In the genomic region with DNA sequence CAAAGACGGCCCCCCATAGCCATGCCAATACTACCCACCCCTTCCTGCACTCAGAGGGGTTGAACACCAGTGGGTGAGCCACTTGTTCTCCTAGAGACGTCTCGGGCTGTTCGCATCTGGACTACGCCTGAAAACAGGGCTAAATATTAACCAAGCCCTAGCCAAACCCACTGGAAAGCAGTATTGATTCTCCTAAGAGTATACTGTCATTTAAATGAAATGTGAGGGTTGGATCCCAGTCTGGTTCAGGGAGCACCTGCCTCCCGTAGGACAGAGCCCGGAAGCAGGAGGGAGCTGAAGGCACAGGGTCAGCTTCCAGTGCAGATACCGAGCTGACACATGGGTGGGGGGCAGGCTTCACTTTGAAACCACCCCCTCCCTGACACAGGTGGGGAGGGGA, we compare ENCODE assay signal across 23 mouse cellular contexts. TPM values are rescaled to one million over a fixed set of nuclear protein-coding genes. Genes with fewer than 3 reads are reported as not detected.
DNase-seq lines count a peak whose midpoint lies in the region; ATAC-seq and TF ChIP-seq lines count a peak whose summit lies in the region.
"Had no signal": no experiment of that assay in that cellular context is flagged by ENCODE, and none has a peak within 500 bp of the region (broad histone marks: within the 10 kb centered on the region; RNA-seq: fewer than 3 reads in every experiment).

No protein-coding gene starts in this region.

- H3K36me3 ChIP-seq in forebrain, embryonic 15.5 days = no peaks in the 10 kb centered on the region
- 0 out of 2 replicates have a peak, but pooled peaks cover 7% of the 10 kb centered on the region for H3K36me3 ChIP-seq in forebrain, embryonic 14.5 days (ENCODE audit: control insufficient read depth, insufficient read depth, low read length)
- no peaks in the 10 kb centered on the region for H3K36me3 ChIP-seq in liver, embryonic 11.5 days (ENCODE audit: control insufficient read depth, insufficient read depth, low read length)
- no peaks in the 10 kb centered on the region for H3K36me3 ChIP-seq in liver, postnatal 0 days (replicated peaks; ENCODE audit: insufficient read depth, low read length)
- no peaks in the 10 kb centered on the region for H3K36me3 ChIP-seq in hindbrain, postnatal 0 days (ENCODE audit: insufficient read depth, low read length)
- H3K36me3 ChIP-seq: midbrain, embryonic 10.5 days; neural tube, embryonic 15.5 days had no signal

- DNase-seq in forebrain, embryonic 14.5 days (ENCODE audit: low spot score) = no peak
- no peak for DNase-seq in liver, embryonic 11.5 days (ENCODE audit: low spot score)
- DNase-seq in liver, postnatal 0 days = peak; percentile 18
- peak; percentile 34 for DNase-seq in yolk sac, embryonic 10.5 days (ENCODE audit: low spot score)
- no peak for DNase-seq in hindbrain, postnatal 0 days (ENCODE audit: low spot score)
- no peak for DNase-seq in urinary bladder, postnatal 4 days (ENCODE audit: low spot score in 2 of 2)
- DNase-seq: adrenal gland, postnatal 10 days; cerebellum, adult 2 months; cerebellum, postnatal 36 days; gastrocnemius, postnatal 14 days; heart, adult 11 months; kidney, adult 8-10 months; kidney, postnatal 14 days; right cerebral cortex, adult 18-20 months; right cerebral cortex, postnatal 4 days had no signal

- TF ChIP-seq EP300 in liver, postnatal 0 days (IDR thresholded peaks at IDR 0.05; ENCODE audit: low read depth) = no peak

- H3K9me3 ChIP-seq in forebrain, embryonic 15.5 days = no peaks in the 10 kb centered on the region
- no peaks in the 10 kb centered on the region for H3K9me3 ChIP-seq in forebrain, embryonic 14.5 days (replicated peaks; ENCODE audit: control insufficient read depth, low read length)
- H3K9me3 ChIP-seq in liver, embryonic 11.5 days (ENCODE audit: control insufficient read depth, low read length) = no peaks in the 10 kb centered on the region
- no peaks in the 10 kb centered on the region for H3K9me3 ChIP-seq in liver, postnatal 0 days (ENCODE audit: low read length)
- no peaks in the 10 kb centered on the region for H3K9me3 ChIP-seq in hindbrain, postnatal 0 days (ENCODE audit: low read length)
- H3K9me3 ChIP-seq: forebrain, embryonic 13.5 days; midbrain, embryonic 10.5 days; neural tube, embryonic 15.5 days had no signal

- no peak overlapping the region for H3K4me2 ChIP-seq in forebrain, embryonic 15.5 days (replicated peaks)
- H3K4me2 ChIP-seq in forebrain, embryonic 14.5 days (ENCODE audit: low read length) = no peak overlapping the region
- H3K4me2 ChIP-seq in liver, embryonic 11.5 days = no peak overlapping the region
- H3K4me2 ChIP-seq in liver, postnatal 0 days (ENCODE audit: low read depth, low read length) = peak overlapping the region; percentile 54
- H3K4me2 ChIP-seq in hindbrain, postnatal 0 days (ENCODE audit: low read depth, low read length) = no peak overlapping the region
- H3K4me2 ChIP-seq: forebrain, embryonic 13.5 days; heart, embryonic 11.5 days; neural tube, embryonic 15.5 days had no signal

- no peak for TF ChIP-seq CTCF in liver, postnatal 0 days (IDR thresholded peaks at IDR 0.05; ENCODE audit: low read depth)
- TF ChIP-seq CTCF in hindbrain, postnatal 0 days (IDR thresholded peaks at IDR 0.05; ENCODE audit: low read depth) = no peak

- no peak for ATAC-seq in forebrain, embryonic 15.5 days (replicated peaks)
- ATAC-seq in forebrain, embryonic 14.5 days = no peak
- ATAC-seq in liver, embryonic 11.5 days (replicated peaks; ENCODE audit: low FRiP score) = peak; percentile 67
- ATAC-seq in liver, postnatal 0 days = peak; percentile 72
- no peak for ATAC-seq in hindbrain, postnatal 0 days
- ATAC-seq in cerebellum, adult (ENCODE audit: insufficient number of reproducible peaks, low FRiP score, low TSS enrichment) = no peak
- ATAC-seq: forebrain, embryonic 13.5 days; hindbrain, embryonic 16.5 days had no signal

- H3K27me3 ChIP-seq in forebrain, embryonic 15.5 days = no peaks in the 10 kb centered on the region
- no peaks in the 10 kb centered on the region for H3K27me3 ChIP-seq in forebrain, embryonic 14.5 days (replicated peaks; ENCODE audit: control insufficient read depth, insufficient read depth, low read length)
- no peaks in the 10 kb centered on the region for H3K27me3 ChIP-seq in liver, embryonic 11.5 days (replicated peaks; ENCODE audit: control insufficient read depth, insufficient read depth, low read length)
- no peaks in the 10 kb centered on the region for H3K27me3 ChIP-seq in liver, postnatal 0 days (ENCODE audit: insufficient read depth, low read length)
- H3K27me3 ChIP-seq in hindbrain, postnatal 0 days (ENCODE audit: insufficient read depth, low read length) = no peaks in the 10 kb centered on the region
- H3K27me3 ChIP-seq: forebrain, embryonic 13.5 days; neural tube, embryonic 15.5 days had no signal

- no peak overlapping the region for H3K4me3 ChIP-seq in forebrain, embryonic 15.5 days
- no peak overlapping the region for H3K4me3 ChIP-seq in forebrain, embryonic 14.5 days (ENCODE audit: low read depth, low read length)
- no peak overlapping the region for H3K4me3 ChIP-seq in liver, embryonic 11.5 days (ENCODE audit: low read depth, low read length)
- 0 out of 2 replicates have a peak overlapping the region, but pooled peaks have one; percentile 1 for H3K4me3 ChIP-seq in liver, postnatal 0 days (ENCODE audit: low read depth, low read length)
- H3K4me3 ChIP-seq in hindbrain, postnatal 0 days (ENCODE audit: low read length) = no peak overlapping the region
- H3K4me3 ChIP-seq: forebrain, embryonic 13.5 days; midbrain, embryonic 10.5 days; neural tube, embryonic 15.5 days had no signal

- whole genome bisulfite sequencing in forebrain, embryonic 15.5 days = 75% methylated on average over 8 of the region's 8 CpGs
- WGBS in forebrain, embryonic 14.5 days = 88% methylated on average over 8 of the region's 8 CpGs
- 66% methylated on average over 8 of the region's 8 CpGs for WGBS in liver, embryonic 11.5 days
- 63% methylated on average over 8 of the region's 8 CpGs for WGBS in liver, postnatal 0 days (ENCODE audit: insufficient replicate concordance)
- WGBS in hindbrain, postnatal 0 days = 65% methylated on average over 8 of the region's 8 CpGs

- 0 out of 2 replicates have a peak overlapping the region, but pooled peaks have one; percentile 31 for H3K27ac ChIP-seq in forebrain, embryonic 15.5 days (replicated peaks)
- no peak overlapping the region for H3K27ac ChIP-seq in forebrain, embryonic 14.5 days (ENCODE audit: low read depth, low read length)
- H3K27ac ChIP-seq in liver, embryonic 11.5 days (ENCODE audit: low read depth, low read length) = peak overlapping the region; percentile 43; the same call in 1 of the 2 replicates
- no peak overlapping the region for H3K27ac ChIP-seq in liver, postnatal 0 days (ENCODE audit: low read depth)
- H3K27ac ChIP-seq in hindbrain, postnatal 0 days = no peak overlapping the region
- H3K27ac ChIP-seq: forebrain, embryonic 13.5 days; midbrain, embryonic 10.5 days; neural tube, embryonic 15.5 days had no signal

- H3K9ac ChIP-seq in forebrain, embryonic 15.5 days (replicated peaks) = no peak overlapping the region
- no peak overlapping the region for H3K9ac ChIP-seq in forebrain, embryonic 14.5 days (ENCODE audit: low read length)
- no peak overlapping the region for H3K9ac ChIP-seq in liver, embryonic 11.5 days (ENCODE audit: low read depth, low read length)
- H3K9ac ChIP-seq in liver, postnatal 0 days (replicated peaks) = no peak overlapping the region
- no peak overlapping the region for H3K9ac ChIP-seq in hindbrain, postnatal 0 days (replicated peaks; ENCODE audit: low read length)
- H3K9ac ChIP-seq: forebrain, embryonic 13.5 days; neural tube, embryonic 15.5 days had no signal

- peaks cover 6% of the 10 kb centered on the region; the same call in 1 of the 2 replicates for H3K4me1 ChIP-seq in forebrain, embryonic 15.5 days
- no peaks in the 10 kb centered on the region for H3K4me1 ChIP-seq in forebrain, embryonic 14.5 days (ENCODE audit: control insufficient read depth, insufficient read depth, low read length)
- no peaks in the 10 kb centered on the region for H3K4me1 ChIP-seq in liver, embryonic 11.5 days (replicated peaks; ENCODE audit: control insufficient read depth, insufficient read depth, low read length)
- peaks cover 3% of the 10 kb centered on the region; the same call in 1 of the 2 replicates for H3K4me1 ChIP-seq in liver, postnatal 0 days (ENCODE audit: insufficient read depth)
- H3K4me1 ChIP-seq in hindbrain, postnatal 0 days (ENCODE audit: insufficient read depth, low read length) = no peaks in the 10 kb centered on the region
- H3K4me1 ChIP-seq: forebrain, embryonic 13.5 days; midbrain, embryonic 10.5 days; neural tube, embryonic 15.5 days had no signal

RNA-seq across cellular contexts. Expression of a gene that starts 12.7 kb away (rescaled TPM):
- polyA plus RNA-seq in forebrain, embryonic 15.5 days (2015; fragmentation: Nextera tagmentation; extraction: Ambion mirVana) = 85.6 and 102 TPM in 2 replicates
- 71.9 and 75.2 TPM in 2 replicates for polyA plus RNA-seq in forebrain, embryonic 14.5 days (2014; fragmentation: Nextera tagmentation; extraction: Ambion mirVana)
- 2.2 and 2.7 TPM in 2 replicates for polyA plus RNA-seq in liver, embryonic 11.5 days (2014; fragmentation: Nextera tagmentation; extraction: Ambion mirVana)
- 1.6 and 2.0 TPM in 2 replicates for polyA plus RNA-seq in liver, postnatal 0 days (2015; fragmentation: Nextera tagmentation; extraction: Ambion mirVana)
- 58.9 and 94.0 TPM in 2 replicates for total RNA-seq in hindbrain, postnatal 0 days (2014; rRNA removed)
- 32.4 and 37.6 TPM in 2 replicates for polyA plus RNA-seq in hindbrain, postnatal 0 days (2015; fragmentation: Nextera tagmentation; extraction: Ambion mirVana)
- total RNA-seq: gastrocnemius, postnatal 14 days had no signal
- polyA plus RNA-seq: heart, postnatal 0 days had no signal

RNA-seq across cellular contexts. Expression of a gene that starts 17.1 kb away (rescaled TPM):
- 36.9 and 37.6 TPM in 2 replicates for polyA plus RNA-seq in forebrain, embryonic 15.5 days (2015; fragmentation: Nextera tagmentation; extraction: Ambion mirVana)
- 28.8 and 33.9 TPM in 2 replicates for polyA plus RNA-seq in forebrain, embryonic 14.5 days (2014; fragmentation: Nextera tagmentation; extraction: Ambion mirVana)
- polyA plus RNA-seq in liver, embryonic 11.5 days (2014; fragmentation: Nextera tagmentation; extraction: Ambion mirVana) = 24.0 and 24.7 TPM in 2 replicates
- 6.5 and 7.1 TPM in 2 replicates for polyA plus RNA-seq in liver, postnatal 0 days (2015; fragmentation: Nextera tagmentation; extraction: Ambion mirVana)
- 59.9 and 63.8 TPM in 2 replicates for total RNA-seq in hindbrain, postnatal 0 days (2014; rRNA removed)
- polyA plus RNA-seq in hindbrain, postnatal 0 days (2015; fragmentation: Nextera tagmentation; extraction: Ambion mirVana) = 30.6 and 31.3 TPM in 2 replicates

RNA-seq across cellular contexts. Expression of a gene that starts 18.0 kb away (rescaled TPM):
- polyA plus RNA-seq in forebrain, embryonic 15.5 days (2015; fragmentation: Nextera tagmentation; extraction: Ambion mirVana) = 39.6 and 42.2 TPM in 2 replicates
- 29.5 and 32.4 TPM in 2 replicates for polyA plus RNA-seq in forebrain, embryonic 14.5 days (2014; fragmentation: Nextera tagmentation; extraction: Ambion mirVana)
- 20.9 TPM in 2 replicates for polyA plus RNA-seq in liver, embryonic 11.5 days (2014; fragmentation: Nextera tagmentation; extraction: Ambion mirVana)
- polyA plus RNA-seq in liver, postnatal 0 days (2015; fragmentation: Nextera tagmentation; extraction: Ambion mirVana) = 10.2 and 10.9 TPM in 2 replicates
- total RNA-seq in hindbrain, postnatal 0 days (2014; rRNA removed) = 63.3 and 67.9 TPM in 2 replicates
- 35.0 and 35.6 TPM in 2 replicates for polyA plus RNA-seq in hindbrain, postnatal 0 days (2015; fragmentation: Nextera tagmentation; extraction: Ambion mirVana)

RNA-seq across cellular contexts. Expression of a gene that starts 52.1 kb away (rescaled TPM):
- 47.1 and 47.2 TPM in 2 replicates for polyA plus RNA-seq in forebrain, embryonic 15.5 days (2015; fragmentation: Nextera tagmentation; extraction: Ambion mirVana)
- polyA plus RNA-seq in forebrain, embryonic 14.5 days (2014; fragmentation: Nextera tagmentation; extraction: Ambion mirVana) = 53.2 and 53.7 TPM in 2 replicates
- 58.7 and 62.3 TPM in 2 replicates for polyA plus RNA-seq in liver, embryonic 11.5 days (2014; fragmentation: Nextera tagmentation; extraction: Ambion mirVana)
- polyA plus RNA-seq in liver, postnatal 0 days (2015; fragmentation: Nextera tagmentation; extraction: Ambion mirVana) = 24.1 and 26.5 TPM in 2 replicates
- total RNA-seq in hindbrain, postnatal 0 days (2014; rRNA removed) = 29.5 and 36.8 TPM in 2 replicates
- 50.6 and 51.5 TPM in 2 replicates for polyA plus RNA-seq in hindbrain, postnatal 0 days (2015; fragmentation: Nextera tagmentation; extraction: Ambion mirVana)

RNA-seq across cellular contexts. Expression of a gene that starts 52.4 kb away (rescaled TPM):
- polyA plus RNA-seq in forebrain, embryonic 15.5 days (2015; fragmentation: Nextera tagmentation; extraction: Ambion mirVana) = 25.2 and 27.6 TPM in 2 replicates
- polyA plus RNA-seq in forebrain, embryonic 14.5 days (2014; fragmentation: Nextera tagmentation; extraction: Ambion mirVana) = 27.0 and 28.4 TPM in 2 replicates
- polyA plus RNA-seq in liver, embryonic 11.5 days (2014; fragmentation: Nextera tagmentation; extraction: Ambion mirVana) = 22.4 and 22.9 TPM in 2 replicates
- polyA plus RNA-seq in liver, postnatal 0 days (2015; fragmentation: Nextera tagmentation; extraction: Ambion mirVana) = 4.3 and 4.6 TPM in 2 replicates
- total RNA-seq in hindbrain, postnatal 0 days (2014; rRNA removed) = 17.7 and 32.4 TPM in 2 replicates
- polyA plus RNA-seq in hindbrain, postnatal 0 days (2015; fragmentation: Nextera tagmentation; extraction: Ambion mirVana) = 19.7 and 22.5 TPM in 2 replicates

Comparison
In these comparisons a context has a peak if more than half of its experiments do, and no peak if none do; other contexts are left out.
1. H3K27ac ChIP-seq: peak in forebrain, embryonic 15.5 days (single experiment) and liver, embryonic 11.5 days (single experiment); none in forebrain, embryonic 14.5 days (single experiment), liver, postnatal 0 days (single experiment) and hindbrain, postnatal 0 days (single experiment).
2. DNase-seq: peak in liver, postnatal 0 days (single experiment) and yolk sac, embryonic 10.5 days (single experiment); none in forebrain, embryonic 14.5 days (single experiment), liver, embryonic 11.5 days (single experiment), hindbrain, postnatal 0 days (single experiment) and urinary bladder, postnatal 4 days (0 of 2).
3. ATAC-seq: peak in liver, embryonic 11.5 days (single experiment) and liver, postnatal 0 days (single experiment); none in forebrain, embryonic 15.5 days (single experiment), forebrain, embryonic 14.5 days (single experiment), hindbrain, postnatal 0 days (single experiment) and cerebellum, adult (single experiment).